Mouse (Mus musculus) erythroblast, embryonic 14.5 days (primary cell): Measurements from ENCODE around the gene Gna15. TPM values are rescaled to one million over a fixed set of nuclear protein-coding genes. Genes with fewer than 3 reads are reported as not detected.
A peak's percentile ranks its signal among the peaks of the same experiment; 100 is the strongest.

Source experiments
- H3K27me3 ChIP-seq: 2 replicates; pipeline ENCODE4 v1.6.1; 2012; ENCODE audit warnings: inconsistent platforms; ENCODE audit not compliant: control insufficient read depth
- H3K36me3 ChIP-seq: 2 replicates; pipeline ENCODE4 v1.6.1; 2012; ENCODE audit warnings: mild to moderate bottlenecking, inconsistent platforms; ENCODE audit not compliant: control insufficient read depth
- H3K4me1 ChIP-seq: 2 replicates; pipeline ENCODE4 v1.6.1; 2012; ENCODE audit warnings: inconsistent platforms; ENCODE audit not compliant: control insufficient read depth
- H3K4me3 ChIP-seq: replicated peaks from 2 replicates; pipeline ENCODE3; 2012; ENCODE audit warnings: moderate library complexity, mild to moderate bottlenecking, inconsistent platforms
- H3K9me3 ChIP-seq: 2 replicates; pipeline ENCODE4 v1.6.1; 2012; ENCODE audit warnings: low read length, inconsistent platforms, mixed read lengths; ENCODE audit not compliant: control insufficient read depth
- GATA1 ChIP-seq: IDR thresholded peaks from 2 replicates; pipeline ENCODE4 v1.6.1; 2012; ENCODE audit warnings: low read length, inconsistent platforms, mixed read lengths
- TAL1 ChIP-seq: IDR thresholded peaks from 3 replicates; pipeline ENCODE4 v1.6.1; 2012; ENCODE audit warnings: low read length, inconsistent platforms, mixed read lengths
- polyA plus RNA-seq: library from polyadenylated mRNA; stranded (reverse); fragments of >175 nt; gene quantifications from 2 replicates; pipeline ENCODE4 v1.2.3, GENCODE M21; 2012

The Gna15 gene
- polyA plus RNA-seq, 1 experiment: 0.14 TPM

- Histone ChIP-seq H3K9me3 (no peaks in the 10 kb centered on the region), H3K4me3 (no peak overlapping the region), H3K27me3 (no peaks in the 10 kb centered on the region), H3K36me3 (peaks cover 91% of the 10 kb centered on the region), H3K4me1 (peaks cover 24% of the 10 kb centered on the region)
- TF ChIP-seq GATA1 (no peak), TAL1 (no peak)
Observed at GRCm38 (mm10) chr10:81534826-81535225, 10.8 kb upstream of the Gna15 start.

DNA sequence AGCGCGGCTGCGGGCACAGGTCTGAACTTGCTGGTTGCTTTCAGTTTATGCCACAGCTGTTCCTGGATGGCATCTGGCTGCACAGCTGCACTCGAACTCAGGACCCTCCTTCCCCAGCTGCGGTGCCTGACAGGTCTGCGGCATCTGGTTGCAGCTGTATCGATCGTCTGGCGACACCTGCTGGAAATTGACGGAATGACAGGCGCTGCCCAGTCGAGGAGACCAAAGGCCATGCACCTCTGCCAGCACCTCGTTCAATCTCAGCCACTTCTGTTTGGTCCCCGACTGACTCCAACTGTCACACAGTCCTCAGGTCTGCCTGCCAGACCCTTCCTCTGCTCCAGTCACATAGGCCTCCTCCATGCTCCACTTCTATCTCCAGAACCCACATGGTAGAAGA lies 2.8 kb upstream of the Gna15 start:
- Histone ChIP-seq H3K36me3 (peaks cover 32% of the 10 kb centered on the region), H3K4me3 (no peak overlapping the region), H3K4me1 (peaks cover 36% of the 10 kb centered on the region), H3K27me3 (no peaks in the 10 kb centered on the region; the same call in 1 of the 2 replicates), H3K9me3 (no peaks in the 10 kb centered on the region)
- TF ChIP-seq GATA1 (no peak), TAL1 (no peak)

- peaks cover 37% of the 10 kb centered on the region for H3K4me1 ChIP-seq
- no peak for TF ChIP-seq TAL1
- TF ChIP-seq GATA1: peak; percentile 43; the same call in 1 of the 2 replicates
- peaks cover 15% of the 10 kb centered on the region for H3K36me3 ChIP-seq
- H3K4me3 ChIP-seq: peak overlapping the region; percentile 40
- no peaks in the 10 kb centered on the region for H3K9me3 ChIP-seq
- H3K27me3 ChIP-seq: no peaks in the 10 kb centered on the region; the same call in 1 of the 2 replicates
Observed at GRCm38 (mm10) chr10:81525017-81525694, 1.1 kb upstream of the Gna15 start.

DNA sequence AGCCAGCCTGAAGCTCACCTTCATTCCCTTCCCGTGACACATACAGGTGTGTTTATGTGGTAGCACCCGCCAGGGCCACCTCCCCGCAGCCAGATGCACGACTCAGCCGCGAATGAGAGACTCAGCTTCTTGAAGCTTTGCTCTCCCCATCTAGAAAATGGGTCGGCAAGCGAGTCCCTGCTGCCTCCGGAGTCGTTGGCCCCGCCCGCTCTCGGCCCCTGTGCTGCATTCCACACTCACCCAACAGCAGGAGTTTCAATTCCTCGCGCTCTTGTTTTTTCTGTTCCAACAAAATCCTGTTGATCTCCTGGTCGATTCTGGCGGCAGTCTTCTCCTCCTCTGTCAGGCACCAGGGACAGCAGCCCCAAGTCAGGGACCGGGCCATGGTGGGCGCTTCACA lies 455 bp downstream of the Gna15 start:
- Histone ChIP-seq H3K4me3 (peak overlapping the region; percentile 47), H3K36me3 (no peaks in the 10 kb centered on the region), H3K9me3 (no peaks in the 10 kb centered on the region), H3K4me1 (peaks cover 53% of the 10 kb centered on the region), H3K27me3 (no peaks in the 10 kb centered on the region; the same call in 1 of the 2 replicates)
- TF ChIP-seq GATA1 (no peak), TAL1 (no peak)

DNA sequence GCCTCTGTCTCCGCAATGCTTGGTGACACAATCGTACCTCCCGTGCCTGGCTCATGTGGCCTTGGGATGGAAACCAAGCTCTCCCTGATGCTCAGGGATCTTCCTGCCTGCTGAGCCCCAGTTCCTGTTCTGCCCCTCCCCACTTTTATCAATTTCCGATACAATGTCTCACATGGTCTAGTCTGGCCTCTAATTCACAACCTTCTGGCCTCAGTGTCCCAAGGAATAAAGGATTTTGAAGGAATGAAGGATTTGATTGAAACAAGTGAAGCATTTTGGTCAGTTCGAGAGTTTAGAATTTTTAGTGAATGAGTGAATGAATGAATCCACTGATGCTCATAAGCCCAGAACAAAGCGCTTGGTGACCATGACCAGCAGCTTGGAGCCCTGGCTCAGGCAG lies 883 bp downstream of the Gna15 start:
- H3K4me3 ChIP-seq: peak overlapping the region; percentile 47
- TF ChIP-seq TAL1 (no peak), GATA1 (no peak)
- H3K9me3 ChIP-seq: no peaks in the 10 kb centered on the region
- H3K4me1 ChIP-seq: peaks cover 57% of the 10 kb centered on the region
- no peaks in the 10 kb centered on the region for H3K36me3 ChIP-seq
- no peaks in the 10 kb centered on the region; the same call in 1 of the 2 replicates for H3K27me3 ChIP-seq

- Histone ChIP-seq H3K36me3 (no peaks in the 10 kb centered on the region), H3K9me3 (no peaks in the 10 kb centered on the region), H3K4me3 (no peak overlapping the region), H3K4me1 (peaks cover 54% of the 10 kb centered on the region), H3K27me3 (no peaks in the 10 kb centered on the region; the same call in 1 of the 2 replicates)
- TF ChIP-seq TAL1 (no peak), GATA1 (no peak)
Observed at GRCm38 (mm10) chr10:81519978-81520365, 4.1 kb downstream of the Gna15 start.

DNA sequence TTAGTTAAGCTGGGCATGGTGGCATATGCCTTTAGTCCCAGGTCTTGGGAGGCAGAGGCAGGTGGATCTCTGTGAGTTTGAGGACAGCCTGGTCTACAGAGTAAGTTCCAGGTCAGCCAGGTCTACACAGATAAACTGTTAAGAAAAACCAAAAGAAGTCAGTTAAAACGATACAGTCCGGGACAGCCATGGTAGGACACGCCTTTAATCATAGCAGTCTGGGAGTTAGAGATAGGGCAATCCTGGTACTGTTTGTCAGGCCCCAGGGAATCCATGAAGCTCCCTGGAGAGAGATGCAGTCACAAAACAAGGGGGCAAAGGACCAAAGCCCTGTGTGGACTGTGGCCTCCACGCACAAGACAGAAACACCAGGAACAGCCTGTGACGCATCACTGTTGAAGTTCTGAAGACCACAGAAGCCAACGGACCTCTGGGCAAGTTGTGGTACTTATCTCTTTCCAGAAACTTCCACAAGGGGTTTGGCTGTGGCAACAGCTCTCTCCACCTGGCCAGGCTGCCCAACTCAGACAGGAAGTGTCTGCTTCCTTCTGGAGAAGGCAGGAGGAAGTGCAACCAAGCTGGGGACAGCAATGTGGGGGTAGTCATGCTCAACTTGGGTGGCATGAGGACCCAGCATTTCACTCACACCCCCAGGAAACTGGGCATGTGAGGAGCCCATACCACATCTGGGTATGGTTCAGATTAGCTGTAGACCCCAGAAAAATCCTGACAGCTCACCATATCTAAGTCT lies 4.6 kb downstream of the Gna15 start:
- Histone ChIP-seq H3K36me3 (peaks cover 2% of the 10 kb centered on the region), H3K4me1 (peaks cover 49% of the 10 kb centered on the region)

GRCm38 (mm10) chr10:81518546-81518945 lies 5.5 kb downstream of the Gna15 start:
- no peak overlapping the region for H3K4me3 ChIP-seq
- TF ChIP-seq GATA1 (no peak), TAL1 (no peak)
- H3K4me1 ChIP-seq: peaks cover 40% of the 10 kb centered on the region
- H3K27me3 ChIP-seq: no peaks in the 10 kb centered on the region; the same call in 1 of the 2 replicates
- peaks cover 7% of the 10 kb centered on the region for H3K36me3 ChIP-seq
- H3K9me3 ChIP-seq: peaks cover 11% of the 10 kb centered on the region

More for the DNA sequence above, 4.6 kb downstream of the Gna15 start:
- Histone ChIP-seq H3K27me3 (no peaks in the 10 kb centered on the region; the same call in 1 of the 2 replicates), H3K4me3 (no peak overlapping the region), H3K9me3 (peaks cover 2% of the 10 kb centered on the region; the same call in 1 of the 2 replicates)
- TF ChIP-seq TAL1 (no peak), GATA1 (no peak)

GRCm38 (mm10) chr10:81517227-81517626 lies 6.8 kb downstream of the Gna15 start:
- no peaks in the 10 kb centered on the region; the same call in 1 of the 2 replicates for H3K27me3 ChIP-seq
- H3K4me1 ChIP-seq: peaks cover 34% of the 10 kb centered on the region
- peaks cover 12% of the 10 kb centered on the region for H3K9me3 ChIP-seq
- TF ChIP-seq TAL1: no peak
- no peak for TF ChIP-seq GATA1
- H3K36me3 ChIP-seq: peaks cover 8% of the 10 kb centered on the region
- no peak overlapping the region for H3K4me3 ChIP-seq
